Mouse (Mus musculus) heart, postnatal 10 days (tissue): ENCODE data around the gene Slc44a1. TPM values are rescaled to one million over a fixed set of nuclear protein-coding genes. Genes with fewer than 3 reads are reported as not detected.
A peak's percentile ranks its signal among the peaks of the same experiment; 100 is the strongest.

Experiments
- DNase-seq, 2 experiments: peaks; one replicate each; pipeline ENCODE4 v3.0.0; 2021
- intact Hi-C: fragments of 180-260 bp; cut with DNase I; formaldehyde crosslinking; loops from one replicate; pipeline ENCODE4 v1.15.1; 2025
- total RNA-seq, 2 experiments: library from RNA; stranded (reverse); gene quantifications; 2 replicates each; pipeline ENCODE4 v1.2.3; 2021

Slc44a1 gene
- total RNA-seq, 2 experiments from 2014 or later = 51.4 to 53.0 TPM

DNA sequence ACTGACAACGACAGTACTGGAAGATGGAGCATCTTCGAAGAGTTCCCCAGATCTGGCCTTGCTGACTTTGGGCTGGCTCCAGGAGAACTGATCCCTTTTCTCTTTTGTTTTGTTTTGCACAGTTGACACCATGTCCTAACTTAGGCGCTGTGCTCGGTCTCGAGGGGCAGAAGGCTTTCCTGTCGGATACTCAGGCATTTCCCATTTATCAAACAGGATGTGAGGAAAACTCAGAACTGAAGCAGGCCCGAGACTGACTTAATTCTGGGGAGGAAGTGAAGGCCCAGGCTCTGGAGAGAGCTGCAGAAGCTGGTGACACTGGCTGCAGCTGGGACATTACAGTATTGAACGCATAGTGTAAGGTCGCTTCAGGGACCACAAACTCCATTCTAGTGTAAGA lies 152.2 kb downstream of the Slc44a1 start:
- peak; percentile 61 to 75 for DNase-seq
- intact Hi-C loops = loop anchor here (1.0 to 5.0 kb wide), 5 partner anchors 47 to 560 kb away; partner anchors contain the start of gene Slc44a1

DNA sequence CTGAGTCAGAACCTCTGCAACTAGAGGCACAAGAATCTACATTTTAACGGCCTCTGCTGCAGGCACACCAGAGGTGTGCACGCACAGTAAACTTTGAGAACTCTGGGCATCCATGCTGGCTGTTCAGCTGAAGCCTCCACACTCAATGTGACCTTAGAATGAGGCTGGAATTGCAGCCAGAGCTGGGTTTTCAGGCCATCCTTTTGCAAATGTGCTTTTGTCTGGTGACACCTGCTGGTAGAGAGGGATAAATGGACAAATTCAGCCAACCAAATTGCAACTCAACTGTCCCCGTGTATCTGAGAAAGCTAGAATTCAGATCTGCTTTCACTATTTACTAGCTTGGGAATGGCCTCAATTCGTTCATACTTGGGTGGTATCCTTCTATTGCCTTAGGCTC lies 154.0 kb downstream of the Slc44a1 start:
- peak; percentile 80 to 84 for DNase-seq
- intact Hi-C loops = loop anchor here (5.0 kb wide), 4 partner anchors 152 to 562 kb away; partner anchors contain the start of gene Slc44a1

DNA sequence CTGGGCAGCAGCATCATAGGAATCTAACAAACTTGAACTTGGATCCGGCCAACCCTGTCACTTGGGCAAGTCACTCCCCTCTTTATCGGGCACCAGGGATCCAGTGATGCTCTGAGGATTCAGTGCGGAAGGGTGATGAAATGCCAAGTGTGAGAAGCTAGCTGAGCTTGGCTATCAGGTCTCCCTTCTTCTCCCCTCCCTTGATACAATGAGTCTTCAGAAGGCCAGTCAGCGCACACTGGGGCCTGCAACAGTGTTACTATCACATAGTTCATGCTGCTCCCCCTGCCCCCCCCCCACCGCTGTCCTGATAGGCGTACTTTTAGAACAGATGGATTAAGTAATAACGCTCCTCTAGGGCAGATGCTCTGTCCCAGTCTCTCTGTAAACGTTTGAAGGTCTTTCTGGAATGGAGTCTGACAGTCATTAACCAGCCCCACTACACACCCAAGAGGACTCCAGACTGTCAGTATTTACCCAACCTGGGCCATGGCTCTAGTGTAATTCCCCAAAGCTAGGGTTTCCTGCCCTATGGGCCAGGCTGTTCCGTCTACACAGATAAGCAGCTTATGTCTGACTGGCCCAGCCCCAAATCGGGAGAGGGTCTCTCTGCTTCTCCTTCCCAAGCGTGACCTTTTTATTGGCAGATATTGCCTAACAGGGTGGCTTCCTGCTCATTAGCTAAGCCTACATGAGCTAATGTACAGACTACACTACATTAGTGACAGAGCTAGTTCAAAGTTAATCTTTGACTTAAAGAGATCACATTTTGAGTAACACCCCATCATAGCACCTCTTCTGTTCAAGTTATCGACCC lies 155.2 kb downstream of the Slc44a1 start:
- intact Hi-C loops = no loop called here
- DNase-seq = peak in 1 of 2 experiments; percentile 9

- peak in 1 of 2 experiments; percentile 11 for DNase-seq
- intact Hi-C loops = no loop called here
Observed at GRCm38 (mm10) chr4:53596063-53596895, 156.1 kb downstream of the Slc44a1 start.

DNA sequence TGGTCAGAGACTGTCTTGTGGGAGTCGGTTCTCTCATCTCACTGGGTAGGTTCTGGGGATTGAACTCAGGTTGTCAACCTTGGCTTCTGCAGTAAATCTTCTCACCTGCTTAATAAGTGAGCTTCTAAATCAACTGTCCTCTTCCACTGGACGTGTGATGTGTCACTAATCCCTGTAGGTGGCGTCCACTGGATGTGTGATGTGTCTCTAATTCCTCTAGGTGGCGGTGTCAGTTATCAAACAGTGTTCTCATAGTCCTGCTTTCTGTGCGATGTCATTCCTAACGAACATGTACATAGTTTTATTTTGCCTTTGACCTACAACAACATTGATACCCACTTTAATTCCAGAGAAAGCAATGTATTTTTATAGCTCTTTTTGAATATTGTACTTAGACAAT lies 160.2 kb downstream of the Slc44a1 start:
- peak; percentile 47 to 56 for DNase-seq
- intact Hi-C loops = loop anchor here (5.0 kb wide), 1 partner anchor 242 kb away; no protein-coding TSS in a partner anchor

DNA sequence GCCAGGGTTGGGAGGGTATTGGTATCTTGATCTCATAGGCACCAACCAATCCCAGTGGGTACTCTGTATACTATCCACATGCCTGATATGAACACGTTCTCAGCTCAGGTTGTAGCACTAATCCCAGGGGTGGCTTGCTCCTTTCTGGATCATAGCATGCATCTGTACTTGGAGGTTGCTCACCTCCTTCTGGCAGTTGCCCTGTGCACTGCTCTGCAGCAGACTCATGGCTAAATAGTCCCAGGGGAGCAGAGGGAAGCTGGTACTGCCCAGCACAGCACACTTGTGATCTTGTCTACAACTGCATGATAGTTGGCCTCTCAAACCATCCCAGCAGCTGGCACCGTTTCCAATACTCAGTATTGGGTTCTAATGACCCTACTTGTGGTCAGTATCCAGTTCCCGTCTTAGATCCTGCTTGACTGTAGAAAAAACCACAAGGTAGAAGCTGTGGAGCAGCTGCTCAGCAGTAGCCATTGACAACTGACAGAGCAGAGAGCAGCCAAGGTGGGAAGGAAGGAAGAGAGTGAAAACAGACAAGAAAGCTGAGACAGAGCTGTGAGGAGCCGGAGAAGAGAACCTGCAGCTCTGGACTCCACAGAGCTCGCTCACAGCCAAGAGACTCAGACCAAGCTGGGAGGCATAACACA lies 174.5 kb downstream of the Slc44a1 start:
- no peak for DNase-seq
- intact Hi-C loops = no loop called here

DNA sequence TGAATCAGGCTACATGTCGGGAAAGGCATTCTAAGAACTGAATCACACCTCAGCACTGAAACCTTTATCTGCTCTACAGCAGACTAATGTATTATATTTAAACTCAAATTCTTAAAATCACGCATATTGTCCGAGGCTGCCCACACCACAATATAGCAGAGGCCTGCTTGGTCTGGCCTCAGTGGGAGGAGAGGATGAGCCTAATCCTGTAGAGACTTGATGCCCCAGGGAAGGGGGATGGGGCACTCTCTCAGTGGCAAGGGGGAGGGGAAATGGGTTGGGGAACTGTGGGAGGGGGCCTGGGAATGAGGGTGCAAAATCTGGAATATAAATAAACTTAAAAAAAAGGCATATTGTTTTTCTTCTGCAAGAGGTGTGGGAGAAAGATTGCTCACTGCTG lies 177.8 kb downstream of the Slc44a1 start:
- intact Hi-C loops = no loop called here
- no peak for DNase-seq

GRCm38 (mm10) chr4:53620104-53620503 lies 179.9 kb downstream of the Slc44a1 start:
- intact Hi-C loops = no loop called here
- DNase-seq = no peak

- DNase-seq = no peak
- intact Hi-C loops = no loop called here
Observed at GRCm38 (mm10) chr4:53621084-53621483, 180.9 kb downstream of the Slc44a1 start.

- intact Hi-C loops = no loop called here
- DNase-seq = no peak
Observed at GRCm38 (mm10) chr4:53621490-53621889, 181.3 kb downstream of the Slc44a1 start.

GRCm38 (mm10) chr4:53623711-53624110 lies 183.5 kb downstream of the Slc44a1 start:
- intact Hi-C loops = no loop called here
- no peak for DNase-seq

DNA sequence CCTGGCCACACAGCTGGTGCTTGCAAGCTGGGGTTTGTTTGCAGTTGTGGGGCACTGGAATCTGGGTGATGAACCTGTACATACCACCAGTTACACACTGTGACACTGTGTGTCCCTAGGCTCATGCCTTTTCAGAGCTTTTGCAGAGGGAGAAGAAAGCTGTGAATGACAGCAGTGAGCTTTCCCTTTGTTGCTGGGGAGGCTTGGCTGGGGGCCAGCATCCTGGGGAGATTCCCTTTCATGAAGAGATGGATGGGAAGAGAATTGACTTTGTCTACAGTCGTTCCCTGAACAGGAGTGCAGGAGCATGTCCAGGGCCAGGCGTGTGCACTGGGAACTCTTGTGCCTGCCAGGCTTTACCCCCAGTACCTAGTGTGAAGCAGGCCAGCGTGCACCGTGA lies 184.6 kb downstream of the Slc44a1 start:
- intact Hi-C loops = no loop called here
- DNase-seq = peak; percentile 45 to 59

DNA sequence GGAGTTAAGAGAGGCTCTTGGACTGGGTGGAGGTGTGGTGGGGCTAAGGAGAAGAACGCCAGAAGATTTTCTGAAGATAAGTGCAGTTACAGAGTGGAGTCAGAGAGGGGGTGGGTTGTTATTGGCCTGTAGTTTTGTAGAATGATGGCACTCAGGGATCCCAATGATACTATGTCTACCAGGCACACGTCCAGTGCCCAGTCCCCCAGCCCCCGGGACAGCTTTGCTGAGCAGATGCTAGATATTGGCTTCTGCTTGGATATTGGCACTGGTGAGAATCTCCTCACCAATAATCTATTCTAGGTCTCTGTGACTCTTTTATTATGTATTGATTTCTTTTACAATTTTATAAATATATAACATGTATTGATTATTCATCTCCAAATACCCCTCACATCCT lies 185.1 kb downstream of the Slc44a1 start:
- intact Hi-C loops = no loop called here

DNA sequence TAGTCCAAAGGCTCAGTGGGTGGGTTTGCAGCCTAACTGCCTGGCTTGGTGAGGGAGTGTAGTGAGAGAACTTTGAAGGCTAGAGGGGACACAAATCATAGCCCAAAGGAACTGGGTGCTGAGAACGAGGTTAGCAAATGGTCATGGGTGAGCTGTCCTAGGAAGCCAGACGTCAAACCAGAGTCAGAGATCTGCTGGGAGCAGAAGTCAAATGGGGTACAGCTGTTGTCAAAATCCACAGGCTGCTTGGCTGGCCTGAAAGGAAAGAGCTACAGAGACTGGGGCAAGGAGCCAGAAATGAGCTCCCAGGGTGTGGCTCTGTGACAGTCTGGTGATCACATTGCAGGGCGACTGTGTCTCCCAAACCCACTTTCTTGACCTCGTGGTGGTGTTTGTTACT lies 188.7 kb downstream of the Slc44a1 start:
- DNase-seq = peak; percentile 86 to 88
- intact Hi-C loops = no loop called here

More for the DNA sequence above, 185.1 kb downstream of the Slc44a1 start:
- DNase-seq = no peak

- intact Hi-C loops = loop anchor here (5.0 to 10.0 kb wide), 2 partner anchors 194 to 1721 kb away; partner anchors contain the start of genes Rad23b and Tmem38b
- DNase-seq = no peak
Observed at GRCm38 (mm10) chr4:53630963-53631315, 190.7 kb downstream of the Slc44a1 start.

GRCm38 (mm10) chr4:53631316-53632010 lies 191.2 kb downstream of the Slc44a1 start, which contains the start of gene Fsd1l:
TSS of gene Fsd1l (plus strand) at chr4:53631471.
- intact Hi-C loops = loop anchor here (5.0 to 10.0 kb wide), 2 partner anchors 193 to 1721 kb away; partner anchors contain the start of genes Rad23b and Tmem38b
- peak; percentile 84 to 85 for DNase-seq

DNA sequence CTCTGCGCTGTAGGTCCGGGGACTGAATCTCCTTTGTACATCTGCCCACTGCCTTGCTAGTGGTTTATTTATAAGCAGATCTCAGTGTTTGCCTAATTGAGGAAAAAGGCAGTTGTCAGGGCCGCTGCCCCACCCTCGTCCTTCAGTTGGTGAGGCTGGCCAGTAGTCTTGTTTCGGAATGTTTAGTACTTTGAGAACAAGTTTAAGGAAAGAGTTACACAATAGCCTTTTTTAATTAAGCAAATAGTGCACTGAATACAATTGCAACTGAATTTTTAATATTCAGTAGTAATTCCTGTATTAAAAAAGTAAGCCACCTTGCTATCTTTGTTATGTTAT lies 191.8 kb downstream of the Slc44a1 start:
- intact Hi-C loops = loop anchor here (5.0 to 10.0 kb wide), 2 partner anchors 193 to 1720 kb away; partner anchors contain the start of genes Rad23b and Tmem38b
- no peak for DNase-seq

DNA sequence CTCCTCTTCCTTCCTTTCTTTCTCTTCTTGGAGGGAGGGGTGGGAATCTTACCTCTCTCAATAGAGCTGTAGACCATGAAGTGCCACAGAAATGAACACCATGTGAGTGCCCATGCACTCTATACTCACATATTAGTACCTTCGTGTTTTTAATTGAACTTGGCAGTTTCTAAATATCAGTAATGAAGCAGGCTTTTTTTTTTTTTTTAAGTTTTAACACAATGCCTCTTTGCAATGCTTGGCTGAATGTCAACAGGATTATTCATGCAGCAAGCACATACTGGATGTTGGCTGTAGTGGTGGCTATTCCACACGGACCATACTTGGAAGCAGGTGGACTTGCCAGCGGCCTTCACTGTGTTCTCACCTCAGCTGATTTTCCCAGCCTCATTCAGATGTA lies 195.1 kb downstream of the Slc44a1 start:
- intact Hi-C loops = loop anchor here (10.0 kb wide), 1 partner anchor 189 kb away; the partner anchor contains the start of gene Tmem38b
- DNase-seq = no peak

DNA sequence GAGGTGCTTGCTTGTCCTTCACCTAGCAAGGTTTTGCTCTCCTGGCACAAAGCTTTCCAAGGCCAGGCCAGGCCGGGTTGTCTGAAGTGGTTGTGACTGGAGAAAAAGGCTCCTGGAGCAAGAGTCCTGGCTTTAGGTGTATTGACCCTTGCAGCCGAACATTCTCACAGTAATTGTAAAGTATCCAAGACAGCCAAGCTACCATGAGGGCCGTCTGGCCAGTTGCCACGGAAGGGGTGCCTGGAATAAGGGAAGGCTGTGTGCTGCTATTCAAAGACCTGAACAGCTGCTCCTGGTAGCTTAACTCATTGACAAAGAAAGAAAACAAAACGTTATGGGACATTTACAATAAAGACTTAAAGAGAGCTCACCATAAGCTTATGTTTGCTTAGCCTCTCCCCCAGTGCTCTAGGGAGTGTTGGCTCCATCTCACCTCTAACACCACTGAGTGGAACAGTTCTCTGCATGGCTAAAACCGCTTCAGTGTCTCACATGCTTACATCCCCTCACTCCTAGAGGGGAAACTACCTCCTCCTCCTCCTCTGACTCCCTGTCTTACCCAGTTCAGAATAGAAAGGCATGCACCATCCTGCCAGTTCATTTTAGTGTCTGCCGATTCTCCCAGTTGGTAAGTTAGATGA lies 197.2 kb downstream of the Slc44a1 start:
- peak in 1 of 2 experiments; percentile 28 for DNase-seq
- intact Hi-C loops = loop anchor here (10.0 kb wide), 1 partner anchor 187 kb away; the partner anchor contains the start of gene Tmem38b
